Mouse (Mus musculus): ENCODE data around the gene Serpinb7. TPM values are rescaled to one million over a fixed set of nuclear protein-coding genes. Genes with fewer than 3 reads are reported as not detected.

Gene Serpinb7
- polyA plus RNA-seq (2015; fragmentation: Nextera tagmentation; extraction: Ambion mirVana), result 0.20 and 0.33 TPM in 2 replicates

GRCm38 (mm10) chr1:107399355-107399754 lies at the start of gene Serpinb7:
TSS of gene Serpinb7 (plus strand) at chr1:107399655.
- no peak within 1 kb of the TSS for H3K9ac ChIP-seq
- no peaks in the 10 kb centered on the region for H3K27me3 ChIP-seq (replicated peaks)
- no peak for ATAC-seq
- 68% methylated on average over 3 of the region's 3 CpGs for WGBS
- H3K36me3 ChIP-seq, result no peaks in the 10 kb centered on the region
- H3K9me3 ChIP-seq, result no peaks in the 10 kb centered on the region
- no peak within 1 kb of the TSS for H3K4me3 ChIP-seq (replicated peaks)
- no peaks in the 10 kb centered on the region for H3K4me1 ChIP-seq (replicated peaks)
- no peak within 1 kb of the TSS for H3K4me2 ChIP-seq (replicated peaks)
- H3K27ac ChIP-seq, result no peak within 1 kb of the TSS

GRCm38 (mm10) chr1:107350392-107350791 lies 49.1 kb upstream of the Serpinb7 start:
- Histone ChIP-seq H3K9me3 (no peaks in the 10 kb centered on the region), H3K9ac (no peak overlapping the region), H3K27ac (no peak overlapping the region), H3K27me3 (replicated peaks) (no peaks in the 10 kb centered on the region), H3K36me3 (no peaks in the 10 kb centered on the region), H3K4me2 (replicated peaks) (no peak overlapping the region), H3K4me3 (replicated peaks) (no peak overlapping the region), H3K4me1 (replicated peaks) (no peaks in the 10 kb centered on the region)
- 39% methylated on average over 3 of the region's 3 CpGs for WGBS
- ATAC-seq, result no peak

GRCm38 (mm10) chr1:107351115-107351514 lies 48.3 kb upstream of the Serpinb7 start:
- WGBS, result 54% methylated on average over 2 of the region's 2 CpGs

GRCm38 (mm10) chr1:107353046-107353445 lies 46.4 kb upstream of the Serpinb7 start:
- no peaks in the 10 kb centered on the region for H3K27me3 ChIP-seq (replicated peaks)
- no peaks in the 10 kb centered on the region for H3K4me1 ChIP-seq (replicated peaks)
- H3K9me3 ChIP-seq, result no peaks in the 10 kb centered on the region
- no peak overlapping the region for H3K9ac ChIP-seq
- no peak overlapping the region for H3K27ac ChIP-seq
- H3K4me2 ChIP-seq (replicated peaks), result no peak overlapping the region
- WGBS, result 54% methylated on average over 3 of the region's 3 CpGs
- H3K4me3 ChIP-seq (replicated peaks), result no peak overlapping the region
- no peak for ATAC-seq
- no peaks in the 10 kb centered on the region for H3K36me3 ChIP-seq

More at GRCm38 (mm10) chr1:107351115-107351514, 48.3 kb upstream of the Serpinb7 start:
- no peak for ATAC-seq
- Histone ChIP-seq H3K36me3 (no peaks in the 10 kb centered on the region), H3K9me3 (no peaks in the 10 kb centered on the region), H3K4me2 (replicated peaks) (no peak overlapping the region), H3K27me3 (replicated peaks) (no peaks in the 10 kb centered on the region), H3K27ac (no peak overlapping the region), H3K4me1 (replicated peaks) (no peaks in the 10 kb centered on the region), H3K9ac (no peak overlapping the region), H3K4me3 (replicated peaks) (no peak overlapping the region)

GRCm38 (mm10) chr1:107360898-107361297 lies 38.6 kb upstream of the Serpinb7 start, which contains the start of gene Serpinb11:
TSS of gene Serpinb11 (plus strand) at chr1:107361198.
- Histone ChIP-seq H3K27me3 (replicated peaks) (no peaks in the 10 kb centered on the region), H3K9me3 (no peaks in the 10 kb centered on the region), H3K4me1 (replicated peaks) (no peaks in the 10 kb centered on the region), H3K4me2 (replicated peaks) (no peak within 1 kb of the TSS), H3K4me3 (replicated peaks) (no peak within 1 kb of the TSS), H3K27ac (no peak within 1 kb of the TSS), H3K9ac (no peak within 1 kb of the TSS), H3K36me3 (no peaks in the 10 kb centered on the region)
- no peak for ATAC-seq
- 56% methylated on average over 1 of the region's 1 CpGs for WGBS

GRCm38 (mm10) chr1:107365973-107366372 lies 33.5 kb upstream of the Serpinb7 start:
- Histone ChIP-seq H3K27me3 (replicated peaks) (no peaks in the 10 kb centered on the region), H3K27ac (no peak overlapping the region), H3K4me3 (replicated peaks) (no peak overlapping the region), H3K36me3 (no peaks in the 10 kb centered on the region), H3K4me2 (replicated peaks) (no peak overlapping the region), H3K9me3 (no peaks in the 10 kb centered on the region), H3K4me1 (replicated peaks) (no peaks in the 10 kb centered on the region), H3K9ac (no peak overlapping the region)
- ATAC-seq, result no peak
- WGBS, result 68% methylated on average over 7 of the region's 7 CpGs

- H3K4me3 ChIP-seq (replicated peaks), result no peak overlapping the region
- no peak for ATAC-seq
- H3K9ac ChIP-seq, result no peak overlapping the region
- H3K4me1 ChIP-seq (replicated peaks), result no peaks in the 10 kb centered on the region
- no peak overlapping the region for H3K27ac ChIP-seq
- 72% methylated on average over 2 of the region's 2 CpGs for WGBS
- no peaks in the 10 kb centered on the region for H3K36me3 ChIP-seq
- no peaks in the 10 kb centered on the region for H3K9me3 ChIP-seq
- H3K4me2 ChIP-seq (replicated peaks), result no peak overlapping the region
- no peaks in the 10 kb centered on the region for H3K27me3 ChIP-seq (replicated peaks)
Measured at GRCm38 (mm10) chr1:107368944-107369343, 30.5 kb upstream of the Serpinb7 start.

GRCm38 (mm10) chr1:107376952-107377351 lies 22.5 kb upstream of the Serpinb7 start:
- Histone ChIP-seq H3K4me2 (replicated peaks) (no peak overlapping the region), H3K4me1 (replicated peaks) (no peaks in the 10 kb centered on the region), H3K36me3 (no peaks in the 10 kb centered on the region), H3K27ac (no peak overlapping the region), H3K4me3 (replicated peaks) (no peak overlapping the region), H3K9ac (no peak overlapping the region), H3K9me3 (no peaks in the 10 kb centered on the region), H3K27me3 (replicated peaks) (no peaks in the 10 kb centered on the region)
- no peak for ATAC-seq
- WGBS, result 49% methylated on average over 4 of the region's 4 CpGs

GRCm38 (mm10) chr1:107378368-107378767 lies 21.1 kb upstream of the Serpinb7 start:
- Histone ChIP-seq H3K4me3 (replicated peaks) (no peak overlapping the region), H3K9ac (no peak overlapping the region), H3K4me1 (replicated peaks) (no peaks in the 10 kb centered on the region), H3K9me3 (no peaks in the 10 kb centered on the region), H3K27ac (no peak overlapping the region), H3K36me3 (no peaks in the 10 kb centered on the region), H3K4me2 (replicated peaks) (no peak overlapping the region), H3K27me3 (replicated peaks) (no peaks in the 10 kb centered on the region)
- no peak for ATAC-seq

- no peak for ATAC-seq
- Histone ChIP-seq H3K9ac (no peak overlapping the region), H3K4me3 (replicated peaks) (no peak overlapping the region), H3K27me3 (replicated peaks) (no peaks in the 10 kb centered on the region), H3K36me3 (no peaks in the 10 kb centered on the region), H3K9me3 (no peaks in the 10 kb centered on the region), H3K4me1 (replicated peaks) (no peaks in the 10 kb centered on the region), H3K4me2 (replicated peaks) (no peak overlapping the region), H3K27ac (no peak overlapping the region)
Measured at GRCm38 (mm10) chr1:107381491-107381890, 18.0 kb upstream of the Serpinb7 start.

- H3K4me1 ChIP-seq (replicated peaks), result no peaks in the 10 kb centered on the region
- H3K4me2 ChIP-seq (replicated peaks), result no peak overlapping the region
- no peak overlapping the region for H3K27ac ChIP-seq
- H3K36me3 ChIP-seq, result no peaks in the 10 kb centered on the region
- no peak for ATAC-seq
- H3K4me3 ChIP-seq (replicated peaks), result no peak overlapping the region
- H3K9me3 ChIP-seq, result no peaks in the 10 kb centered on the region
- no peak overlapping the region for H3K9ac ChIP-seq
- H3K27me3 ChIP-seq (replicated peaks), result no peaks in the 10 kb centered on the region
- WGBS, result 96% methylated on average over 1 of the region's 1 CpGs
Measured at GRCm38 (mm10) chr1:107382404-107382803, 17.1 kb upstream of the Serpinb7 start.

- Histone ChIP-seq H3K4me1 (replicated peaks) (no peaks in the 10 kb centered on the region), H3K36me3 (no peaks in the 10 kb centered on the region), H3K9me3 (no peaks in the 10 kb centered on the region), H3K4me3 (replicated peaks) (no peak overlapping the region), H3K27ac (no peak overlapping the region), H3K9ac (no peak overlapping the region), H3K27me3 (replicated peaks) (no peaks in the 10 kb centered on the region), H3K4me2 (replicated peaks) (no peak overlapping the region)
- 87% methylated on average over 9 of the region's 9 CpGs for WGBS
- no peak for ATAC-seq
Measured at GRCm38 (mm10) chr1:107384532-107384931, 14.9 kb upstream of the Serpinb7 start.

- Histone ChIP-seq H3K4me1 (replicated peaks) (no peaks in the 10 kb centered on the region), H3K27ac (no peak overlapping the region), H3K4me2 (replicated peaks) (no peak overlapping the region), H3K36me3 (no peaks in the 10 kb centered on the region), H3K4me3 (replicated peaks) (no peak overlapping the region), H3K9me3 (no peaks in the 10 kb centered on the region), H3K9ac (no peak overlapping the region), H3K27me3 (replicated peaks) (no peaks in the 10 kb centered on the region)
- no peak for ATAC-seq
- 82% methylated on average over 2 of the region's 2 CpGs for WGBS
Measured at GRCm38 (mm10) chr1:107389753-107390152, 9.7 kb upstream of the Serpinb7 start.

All from intestine, embryonic 15.5 days (tissue).